Mouse (Mus musculus) stomach, postnatal 0 days (tissue): ENCODE measurements at regions not wholly inside any gene's neighbourhood (a gene's known extent, or its start where the extent isn't known, plus 50 kb on each side); places are given as distances from the start of the nearest gene placed in this dataset.

Experiments used
- CTCF ChIP-seq: IDR thresholded peaks from 2 replicates; pipeline ENCODE4 v1.5.1; 2016; ENCODE audit warnings: antibody characterized with exemption, low read depth, mild to moderate bottlenecking, moderate library complexity
- EP300 ChIP-seq: optimal IDR thresholded peaks from 2 replicates; pipeline ENCODE3; 2016; ENCODE audit warnings: antibody characterized with exemption

GRCm38 (mm10) chr1:92766496-92766895 is 64.9 kb upstream of the Gpc1 start:
- TF ChIP-seq EP300 (no peak), CTCF (no peak)
